24 mouse cellular contexts compared by ENCODE assay signal in the genomic region with DNA sequence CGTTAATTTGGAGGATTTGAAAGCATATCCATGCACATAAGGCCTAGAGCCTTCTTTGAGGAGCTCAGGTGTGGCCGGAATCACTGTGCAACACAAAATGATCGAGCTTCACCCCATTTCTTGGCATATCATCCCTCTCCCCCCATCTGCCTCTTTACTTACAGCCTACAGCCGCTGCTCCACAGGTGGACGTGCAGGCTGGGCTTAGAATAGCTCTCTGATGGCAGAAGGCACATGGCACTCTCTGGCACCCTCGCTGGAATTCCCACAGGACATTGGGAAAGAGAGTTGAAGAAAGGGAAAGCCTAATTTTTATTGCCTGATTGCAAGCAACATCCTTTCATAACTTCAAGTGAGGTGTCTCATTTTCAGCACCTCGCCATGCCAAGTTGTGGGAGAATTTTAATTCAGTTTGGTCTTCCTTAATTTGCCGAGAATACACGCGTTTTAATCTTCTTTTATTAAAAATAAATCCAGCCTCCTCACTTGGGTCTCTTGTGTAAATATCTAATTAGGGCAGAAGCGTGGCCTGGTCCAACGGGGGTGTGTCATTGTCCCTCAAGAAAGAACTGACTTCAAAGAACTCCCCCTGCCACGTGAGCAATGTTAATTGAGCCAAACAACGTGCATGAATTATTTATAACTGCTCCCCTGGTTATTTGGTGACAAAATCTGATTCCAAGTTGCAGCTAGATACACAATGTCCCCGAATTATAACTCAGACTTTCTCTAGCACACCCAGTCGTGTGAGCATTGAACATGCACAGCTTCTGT.
DNase-seq lines count a peak whose midpoint lies in the region; ATAC-seq and TF ChIP-seq lines count a peak whose summit lies in the region.
"Had no signal": no experiment of that assay in that cellular context is flagged by ENCODE, and none has a peak within 500 bp of the region (broad histone marks: within the 10 kb centered on the region; RNA-seq: fewer than 3 reads in every experiment).

No protein-coding gene starts in this region.

- H3K4me1 ChIP-seq in forebrain, embryonic 10.5 days = peaks cover 50% of the 10 kb centered on the region
- H3K4me1 ChIP-seq in forebrain, postnatal 0 days (ENCODE audit: insufficient read depth) = peaks cover 4% of the 10 kb centered on the region; the same call in 1 of the 2 replicates
- peaks cover 8% of the 10 kb centered on the region for H3K4me1 ChIP-seq in bone marrow, adult 2 months (ENCODE audit: control insufficient read depth, insufficient read depth, low read length)
- peaks cover 3% of the 10 kb centered on the region; the same call in 1 of the 2 replicates for H3K4me1 ChIP-seq in forebrain, embryonic 11.5 days (replicated peaks; ENCODE audit: control insufficient read depth, insufficient read depth, low read length)
- H3K4me1 ChIP-seq in liver, embryonic 12.5 days = 0 out of 2 replicates have a peak, but pooled peaks cover 2% of the 10 kb centered on the region
- H3K4me1 ChIP-seq: embryonic facial prominence, embryonic 13.5 days; heart, embryonic 10.5 days; limb, embryonic 12.5 days; liver, embryonic 13.5 days had no signal

- no peak for DNase-seq in forebrain, embryonic 10.5 days (ENCODE audit: extremely low spot score, low spot score)
- no peak for DNase-seq in forebrain, postnatal 0 days
- DNase-seq in cerebellum, adult 8-10 months = peak; percentile 40
- DNase-seq in forebrain, embryonic 11.5 days (ENCODE audit: low spot score) = no peak
- no peak for DNase-seq in embryo, embryonic 11 days
- no peak for DNase-seq in right cerebral cortex, postnatal 14 days
- DNase-seq: adrenal gland, postnatal 10 days; gastrocnemius, postnatal 36 days; kidney, adult 9 months; kidney, postnatal 36 days; liver, embryonic 13.5 days; lung, embryonic 14.5 days; lung, postnatal 36 days; right cerebral cortex, postnatal 25 days; thymus, postnatal 14 days had no signal

- H3K27ac ChIP-seq in forebrain, embryonic 10.5 days = peak overlapping the region; percentile 27; the same call in 1 of the 2 replicates
- no peak overlapping the region for H3K27ac ChIP-seq in forebrain, postnatal 0 days (ENCODE audit: low read depth, low read length)
- H3K27ac ChIP-seq in bone marrow, adult 2 months (ENCODE audit: control insufficient read depth, insufficient read depth, low read depth, low read length, poor library complexity) = peak overlapping the region; percentile 57
- no peak overlapping the region for H3K27ac ChIP-seq in forebrain, embryonic 11.5 days (ENCODE audit: low read depth, low read length)
- no peak overlapping the region for H3K27ac ChIP-seq in liver, embryonic 12.5 days
- H3K27ac ChIP-seq: embryonic facial prominence, embryonic 13.5 days; heart, embryonic 10.5 days; limb, embryonic 12.5 days; liver, embryonic 13.5 days; stomach, postnatal 0 days had no signal

- no peak for TF ChIP-seq POLR2A in bone marrow, adult 2 months (IDR thresholded peaks at IDR 0.05; ENCODE audit: borderline replicate concordance, control insufficient read depth, low read depth, low read length)

- no peaks in the 10 kb centered on the region for H3K36me3 ChIP-seq in forebrain, embryonic 10.5 days (replicated peaks)
- no peaks in the 10 kb centered on the region for H3K36me3 ChIP-seq in forebrain, postnatal 0 days (ENCODE audit: insufficient read depth)
- no peaks in the 10 kb centered on the region for H3K36me3 ChIP-seq in forebrain, embryonic 11.5 days (ENCODE audit: control insufficient read depth, insufficient read depth, low read length)
- H3K36me3 ChIP-seq in liver, embryonic 12.5 days = no peaks in the 10 kb centered on the region
- H3K36me3 ChIP-seq: embryonic facial prominence, embryonic 13.5 days; heart, embryonic 10.5 days; limb, embryonic 12.5 days; liver, embryonic 13.5 days had no signal

- no peaks in the 10 kb centered on the region for H3K9me3 ChIP-seq in forebrain, embryonic 10.5 days
- no peaks in the 10 kb centered on the region for H3K9me3 ChIP-seq in forebrain, postnatal 0 days (ENCODE audit: low read length)
- H3K9me3 ChIP-seq in forebrain, embryonic 11.5 days (ENCODE audit: control insufficient read depth, low read length) = no peaks in the 10 kb centered on the region
- H3K9me3 ChIP-seq in liver, embryonic 12.5 days (replicated peaks) = no peaks in the 10 kb centered on the region
- H3K9me3 ChIP-seq: embryonic facial prominence, embryonic 13.5 days; G1E; heart, embryonic 10.5 days; limb, embryonic 12.5 days; liver, embryonic 13.5 days had no signal

- H3K9ac ChIP-seq in forebrain, postnatal 0 days = no peak overlapping the region
- no peak overlapping the region for H3K9ac ChIP-seq in forebrain, embryonic 11.5 days (ENCODE audit: low read length)
- no peak overlapping the region for H3K9ac ChIP-seq in liver, embryonic 12.5 days
- H3K9ac ChIP-seq: embryonic facial prominence, embryonic 13.5 days; limb, embryonic 12.5 days; liver, embryonic 13.5 days; lung, embryonic 14.5 days had no signal

- no peak for ATAC-seq in forebrain, postnatal 0 days
- peak; percentile 54 for ATAC-seq in forebrain, embryonic 11.5 days (replicated peaks; ENCODE audit: low FRiP score)
- ATAC-seq in liver, embryonic 12.5 days = no peak
- ATAC-seq: activated CD4-positive, CD25-positive, alpha-beta regulatory T cell, adult 4 months had no signal

- no peak for TF ChIP-seq CTCF in forebrain, postnatal 0 days (IDR thresholded peaks at IDR 0.05; ENCODE audit: low read depth)
- TF ChIP-seq CTCF in bone marrow, adult 2 months (IDR thresholded peaks at IDR 0.05; ENCODE audit: control insufficient read depth, insufficient read depth, low read length) = no peak

- WGBS in forebrain, embryonic 10.5 days = 68% methylated on average over 16 of the region's 16 CpGs
- 22% methylated on average over 16 of the region's 16 CpGs for WGBS in forebrain, postnatal 0 days
- WGBS in bone marrow, adult 2 months = 66% methylated on average over 16 of the region's 16 CpGs
- WGBS in forebrain, embryonic 11.5 days = 45% methylated on average over 16 of the region's 16 CpGs
- WGBS in liver, embryonic 12.5 days (ENCODE audit: insufficient replicate concordance) = 72% methylated on average over 16 of the region's 16 CpGs

- peaks cover 23% of the 10 kb centered on the region for H3K27me3 ChIP-seq in forebrain, embryonic 10.5 days (ENCODE audit: poor library complexity, severe bottlenecking)
- no peaks in the 10 kb centered on the region for H3K27me3 ChIP-seq in forebrain, postnatal 0 days (ENCODE audit: insufficient read depth, low read length)
- no peaks in the 10 kb centered on the region for H3K27me3 ChIP-seq in forebrain, embryonic 11.5 days (ENCODE audit: control insufficient read depth, insufficient read depth, low read length)
- no peaks in the 10 kb centered on the region for H3K27me3 ChIP-seq in liver, embryonic 12.5 days (replicated peaks)
- H3K27me3 ChIP-seq: liver, embryonic 13.5 days had no signal

- no peak overlapping the region for H3K4me2 ChIP-seq in forebrain, postnatal 0 days (ENCODE audit: low read depth)
- no peak overlapping the region for H3K4me2 ChIP-seq in forebrain, embryonic 11.5 days (ENCODE audit: low read depth, low read length, severe bottlenecking)
- H3K4me2 ChIP-seq in liver, embryonic 12.5 days = no peak overlapping the region
- H3K4me2 ChIP-seq: embryonic facial prominence, embryonic 13.5 days; limb, embryonic 12.5 days; liver, embryonic 13.5 days; lung, embryonic 14.5 days had no signal

- H3K4me3 ChIP-seq in forebrain, embryonic 10.5 days = no peak overlapping the region
- no peak overlapping the region for H3K4me3 ChIP-seq in forebrain, postnatal 0 days (ENCODE audit: low read depth, low read length)
- no peak overlapping the region for H3K4me3 ChIP-seq in bone marrow, adult 2 months (replicated peaks; ENCODE audit: control insufficient read depth, low read depth, low read length)
- H3K4me3 ChIP-seq in forebrain, embryonic 11.5 days (ENCODE audit: low read depth, low read length) = no peak overlapping the region
- no peak overlapping the region for H3K4me3 ChIP-seq in liver, embryonic 12.5 days
- H3K4me3 ChIP-seq: embryonic facial prominence, embryonic 13.5 days; heart, embryonic 10.5 days; limb, embryonic 12.5 days; liver, embryonic 13.5 days; myocyte had no signal

Comparison
In these comparisons a context has a peak if more than half of its experiments do, and no peak if none do; other contexts are left out.
1. H3K27ac ChIP-seq: peak in forebrain, embryonic 10.5 days (single experiment) and bone marrow, adult 2 months (single experiment); none in forebrain, postnatal 0 days (single experiment), forebrain, embryonic 11.5 days (single experiment) and liver, embryonic 12.5 days (single experiment).